Mouse (Mus musculus): ENCODE measurements at regions not wholly inside any gene's neighbourhood (a gene's known extent, or its start where the extent isn't known, plus 50 kb on each side); places are given as distances from the start of the nearest gene placed in this dataset.
A peak's percentile ranks its signal among the peaks of the same experiment; 100 is the strongest.

- Histone ChIP-seq H3K4me2 (ENCODE audit: low read length) (no peak overlapping the region), H3K27me3 (ENCODE audit: control insufficient read depth, insufficient read depth, low read length) (no peaks in the 10 kb centered on the region), H3K4me1 (ENCODE audit: control insufficient read depth in 2 of 2, insufficient read depth in 2 of 2, low read length in 2 of 2) (no peaks in the 10 kb centered on the region), H3K27ac (replicated peaks in 1 of 2; ENCODE audit: control insufficient read depth in 1 of 2, insufficient read depth in 1 of 2, low read depth in 2 of 2, low read length in 2 of 2) (no peak overlapping the region), H3K4me3 (ENCODE audit: control insufficient read depth in 1 of 2, insufficient read depth in 1 of 2, low read depth in 1 of 2, low read length in 2 of 2) (no peak overlapping the region), H3K9me3 (ENCODE audit: control insufficient read depth, low read length) (no peaks in the 10 kb centered on the region), H3K36me3 (ENCODE audit: control insufficient read depth, insufficient read depth, low read length) (no peaks in the 10 kb centered on the region), H3K9ac (ENCODE audit: low read length) (no peak overlapping the region)
- no peak for ATAC-seq (ENCODE audit: insufficient number of reproducible peaks, insufficient read depth, low FRiP score, low read depth)
- WGBS, result 73% methylated on average over 3 of the region's 3 CpGs
These were observed 347.3 kb downstream of the Zfp352 start for GRCm38 (mm10) chr4:90565909-90566308.

DNA sequence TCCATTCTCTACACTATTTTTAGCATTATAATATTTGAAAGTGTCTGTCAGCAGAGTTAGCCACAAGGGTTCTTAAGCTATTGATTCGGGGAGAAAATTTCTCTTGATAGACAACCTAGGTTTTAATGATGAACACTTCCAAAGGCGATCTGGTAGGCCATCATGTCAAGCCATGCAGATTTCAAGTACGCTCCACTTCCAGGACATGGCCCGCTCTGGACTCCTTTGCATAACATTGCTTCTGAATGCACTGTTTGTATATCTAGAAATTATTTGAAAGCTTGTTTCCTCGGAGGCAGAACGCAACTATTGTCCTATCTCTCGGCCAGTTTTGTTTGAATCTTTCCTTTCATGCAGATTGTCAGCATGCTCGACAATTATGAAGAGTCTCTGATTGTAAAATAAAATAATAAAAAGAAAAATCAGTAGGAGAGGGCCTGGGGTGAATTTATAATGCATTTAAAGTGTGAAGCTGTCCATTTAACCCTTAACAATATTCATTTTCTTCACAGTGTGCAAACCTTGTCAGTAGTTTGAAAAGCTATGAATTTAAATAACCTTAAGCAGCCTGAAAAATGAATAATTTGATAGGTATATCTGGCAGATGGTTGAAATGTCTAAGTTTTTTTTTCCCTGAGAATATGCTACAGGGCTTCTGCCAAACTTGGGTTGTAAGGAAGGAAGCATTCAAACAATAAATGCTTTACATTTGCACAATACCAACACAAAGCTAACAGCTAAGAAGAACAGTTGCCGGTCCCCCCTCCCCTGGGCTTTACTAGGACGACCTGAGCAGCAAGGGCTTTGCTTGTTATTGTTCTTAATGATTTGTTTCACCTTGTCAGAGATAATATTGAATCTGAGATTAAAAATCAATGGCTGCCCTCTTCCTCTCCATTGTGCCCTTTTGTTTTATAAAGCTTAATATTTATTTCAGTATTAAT, 357.8 kb downstream of the Zfp352 start:
- Histone ChIP-seq H3K4me3 (ENCODE audit: control insufficient read depth in 1 of 2, insufficient read depth in 1 of 2, low read depth in 1 of 2, low read length in 2 of 2) (no peak overlapping the region), H3K4me2 (ENCODE audit: low read length) (no peak overlapping the region), H3K4me1 (ENCODE audit: control insufficient read depth in 2 of 2, insufficient read depth in 2 of 2, low read length in 2 of 2) (no peaks in the 10 kb centered on the region), H3K36me3 (ENCODE audit: control insufficient read depth, insufficient read depth, low read length) (no peaks in the 10 kb centered on the region), H3K9me3 (ENCODE audit: control insufficient read depth, low read length) (no peaks in the 10 kb centered on the region), H3K9ac (ENCODE audit: low read length) (no peak overlapping the region), H3K27me3 (ENCODE audit: control insufficient read depth, insufficient read depth, low read length) (no peaks in the 10 kb centered on the region), H3K27ac (replicated peaks in 1 of 2; ENCODE audit: control insufficient read depth in 1 of 2, insufficient read depth in 1 of 2, low read depth in 2 of 2, low read length in 2 of 2) (no peak overlapping the region)
- no peak for ATAC-seq (ENCODE audit: insufficient number of reproducible peaks, insufficient read depth, low FRiP score, low read depth)
- 73% methylated on average over 10 of the region's 10 CpGs for WGBS

DNA sequence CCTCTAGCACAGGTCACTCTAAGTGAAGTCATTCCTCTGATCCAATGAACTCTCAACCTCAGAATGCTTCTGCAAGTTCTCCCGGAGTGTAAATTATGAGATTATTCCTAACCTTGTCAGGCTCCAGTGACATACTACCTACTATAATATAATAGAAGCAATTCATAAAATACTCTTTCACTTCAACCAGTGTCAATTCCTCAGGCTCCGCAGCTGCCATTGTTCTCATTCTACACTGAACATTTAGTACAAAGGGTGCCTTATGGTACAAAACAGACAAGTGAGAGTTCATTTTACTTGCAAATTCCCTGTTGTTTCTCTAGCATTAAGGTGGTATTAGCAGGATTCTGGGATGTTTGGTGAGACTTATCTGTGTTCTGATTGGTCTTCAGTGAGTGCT, 379.7 kb downstream of the Zfp352 start:
- WGBS, result 86% methylated on average over 2 of the region's 2 CpGs

DNA sequence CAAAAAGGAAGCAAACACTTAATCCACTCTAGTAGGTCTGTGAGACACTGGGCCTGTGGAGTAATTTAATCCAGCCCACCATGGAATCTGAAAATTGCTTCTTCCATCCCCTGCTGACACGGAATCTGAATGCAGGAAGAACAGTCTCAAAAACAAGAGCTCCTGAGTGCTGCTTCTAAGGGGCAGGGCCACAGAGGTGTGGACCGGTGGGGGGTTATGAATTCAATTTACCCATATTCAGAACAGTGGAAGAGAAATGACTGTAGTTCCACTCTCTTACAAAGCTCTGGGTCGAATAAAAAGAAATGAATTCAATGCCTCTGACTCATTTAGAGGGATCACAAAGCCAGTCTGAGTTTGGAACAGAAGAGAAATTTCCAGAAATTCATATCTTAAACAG, 390.3 kb downstream of the Zfp352 start:
- H3K27me3 ChIP-seq (ENCODE audit: control insufficient read depth, insufficient read depth, low read length), result no peaks in the 10 kb centered on the region
- 25% methylated on average over 3 of the region's 3 CpGs for WGBS

More for the DNA sequence above, 379.7 kb downstream of the Zfp352 start:
- H3K4me2 ChIP-seq (ENCODE audit: low read length), result no peak overlapping the region
- H3K9me3 ChIP-seq (ENCODE audit: control insufficient read depth, low read length), result no peaks in the 10 kb centered on the region
- ATAC-seq (ENCODE audit: insufficient number of reproducible peaks, insufficient read depth, low FRiP score, low read depth), result no peak
- H3K27me3 ChIP-seq (ENCODE audit: control insufficient read depth, insufficient read depth, low read length), result no peaks in the 10 kb centered on the region
- H3K4me1 ChIP-seq (ENCODE audit: control insufficient read depth in 2 of 2, insufficient read depth in 2 of 2, low read length in 2 of 2), result no peaks in the 10 kb centered on the region
- H3K9ac ChIP-seq (ENCODE audit: low read length), result no peak overlapping the region
- H3K36me3 ChIP-seq (ENCODE audit: control insufficient read depth, insufficient read depth, low read length), result no peaks in the 10 kb centered on the region
- H3K4me3 ChIP-seq (ENCODE audit: control insufficient read depth in 1 of 2, insufficient read depth in 1 of 2, low read depth in 1 of 2, low read length in 2 of 2), result no peak overlapping the region
- H3K27ac ChIP-seq (replicated peaks in 1 of 2; ENCODE audit: control insufficient read depth in 1 of 2, insufficient read depth in 1 of 2, low read depth in 2 of 2, low read length in 2 of 2), result no peak overlapping the region

DNA sequence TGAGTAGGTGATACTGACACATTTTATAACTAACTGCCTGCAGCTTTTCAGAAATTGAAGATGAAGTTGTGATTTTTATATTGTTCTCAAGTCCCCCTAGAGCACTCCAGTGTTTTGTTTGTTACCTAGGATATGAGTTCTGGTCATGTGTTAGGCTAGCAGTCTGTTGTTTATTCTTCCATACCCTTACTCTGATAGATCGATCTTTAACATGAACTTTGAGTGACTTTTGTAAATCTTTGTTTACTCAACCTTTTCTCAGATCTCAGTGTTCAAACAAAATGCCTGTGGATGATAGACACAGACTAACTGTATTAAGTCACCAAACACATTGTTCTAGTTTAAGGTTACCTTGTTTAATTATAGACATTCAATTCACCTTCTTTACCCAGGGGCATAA, 409.3 kb downstream of the Zfp352 start:
- Histone ChIP-seq H3K4me1 (ENCODE audit: control insufficient read depth in 2 of 2, insufficient read depth in 2 of 2, low read length in 2 of 2) (no peaks in the 10 kb centered on the region), H3K27ac (replicated peaks in 1 of 2; ENCODE audit: control insufficient read depth in 1 of 2, insufficient read depth in 1 of 2, low read depth in 2 of 2, low read length in 2 of 2) (no peak overlapping the region), H3K9me3 (ENCODE audit: control insufficient read depth, low read length) (no peaks in the 10 kb centered on the region), H3K4me2 (ENCODE audit: low read length) (no peak overlapping the region), H3K27me3 (ENCODE audit: control insufficient read depth, insufficient read depth, low read length) (no peaks in the 10 kb centered on the region), H3K4me3 (ENCODE audit: control insufficient read depth in 1 of 2, insufficient read depth in 1 of 2, low read depth in 1 of 2, low read length in 2 of 2) (no peak overlapping the region), H3K36me3 (ENCODE audit: control insufficient read depth, insufficient read depth, low read length) (no peaks in the 10 kb centered on the region), H3K9ac (ENCODE audit: low read length) (no peak overlapping the region)
- 68% methylated on average over 1 of the region's 1 CpGs for WGBS
- no peak for ATAC-seq (ENCODE audit: insufficient number of reproducible peaks, insufficient read depth, low FRiP score, low read depth)

More for the DNA sequence above, 390.3 kb downstream of the Zfp352 start:
- no peak overlapping the region for H3K27ac ChIP-seq (replicated peaks in 1 of 2; ENCODE audit: control insufficient read depth in 1 of 2, insufficient read depth in 1 of 2, low read depth in 2 of 2, low read length in 2 of 2)
- H3K4me2 ChIP-seq (ENCODE audit: low read length), result no peak overlapping the region
- H3K9ac ChIP-seq (ENCODE audit: low read length), result no peak overlapping the region
- no peaks in the 10 kb centered on the region for H3K36me3 ChIP-seq (ENCODE audit: control insufficient read depth, insufficient read depth, low read length)
- H3K4me1 ChIP-seq (ENCODE audit: control insufficient read depth in 2 of 2, insufficient read depth in 2 of 2, low read length in 2 of 2), result no peaks in the 10 kb centered on the region
- no peaks in the 10 kb centered on the region for H3K9me3 ChIP-seq (ENCODE audit: control insufficient read depth, low read length)
- ATAC-seq (ENCODE audit: insufficient number of reproducible peaks, insufficient read depth, low FRiP score, low read depth), result no peak
- H3K4me3 ChIP-seq (ENCODE audit: control insufficient read depth in 1 of 2, insufficient read depth in 1 of 2, low read depth in 1 of 2, low read length in 2 of 2), result no peak overlapping the region

DNA sequence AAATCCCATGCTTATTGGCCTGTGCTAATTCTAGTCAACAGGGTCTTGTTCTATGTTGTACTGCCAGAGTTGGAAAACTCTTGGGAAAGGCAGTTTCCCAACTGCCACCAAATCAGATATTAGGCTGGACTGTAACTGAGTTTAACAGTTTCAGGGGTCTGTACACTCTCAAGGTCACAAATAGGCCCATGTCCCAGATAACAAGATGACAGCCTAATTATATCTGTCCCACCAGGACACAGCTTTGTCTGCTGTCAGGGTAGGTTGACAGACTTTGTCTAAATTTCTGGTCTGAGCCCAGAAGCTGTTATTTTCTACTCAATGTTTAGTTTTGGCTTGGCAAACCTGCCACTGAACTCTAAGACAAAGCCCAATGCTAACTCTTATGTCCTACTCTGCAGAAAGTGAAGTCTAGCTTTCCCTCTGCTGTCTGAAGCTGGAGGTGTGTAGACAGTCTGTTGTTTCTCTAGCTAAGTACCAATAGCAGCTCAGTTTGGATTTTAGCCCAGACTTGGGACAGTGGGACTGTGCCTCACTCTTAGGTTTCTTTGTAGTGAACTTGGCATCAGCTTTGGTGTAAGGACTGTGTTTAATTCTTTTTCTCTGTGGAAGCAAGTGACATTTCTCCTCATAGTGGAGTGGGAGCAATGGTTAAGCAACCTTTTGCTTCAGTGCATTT, 453.8 kb downstream of the Zfp352 start:
- H3K4me1 ChIP-seq (ENCODE audit: control insufficient read depth in 2 of 2, insufficient read depth in 2 of 2, low read length in 2 of 2), result no peaks in the 10 kb centered on the region
- H3K27ac ChIP-seq (replicated peaks in 1 of 2; ENCODE audit: control insufficient read depth in 1 of 2, insufficient read depth in 1 of 2, low read depth in 2 of 2, low read length in 2 of 2), result 0 out of 4 replicates have a peak overlapping the region, but pooled peaks of 1 of the 2 experiments have one; percentile 35
- H3K27me3 ChIP-seq (ENCODE audit: control insufficient read depth, insufficient read depth, low read length), result no peaks in the 10 kb centered on the region
- ATAC-seq (ENCODE audit: insufficient number of reproducible peaks, insufficient read depth, low FRiP score, low read depth), result no peak
- no peaks in the 10 kb centered on the region for H3K36me3 ChIP-seq (ENCODE audit: control insufficient read depth, insufficient read depth, low read length)
- H3K9ac ChIP-seq (ENCODE audit: low read length), result no peak overlapping the region
- no peak overlapping the region for H3K4me2 ChIP-seq (ENCODE audit: low read length)
- no peak overlapping the region for H3K4me3 ChIP-seq (ENCODE audit: control insufficient read depth in 1 of 2, insufficient read depth in 1 of 2, low read depth in 1 of 2, low read length in 2 of 2)
- H3K9me3 ChIP-seq (ENCODE audit: control insufficient read depth, low read length), result no peaks in the 10 kb centered on the region

DNA sequence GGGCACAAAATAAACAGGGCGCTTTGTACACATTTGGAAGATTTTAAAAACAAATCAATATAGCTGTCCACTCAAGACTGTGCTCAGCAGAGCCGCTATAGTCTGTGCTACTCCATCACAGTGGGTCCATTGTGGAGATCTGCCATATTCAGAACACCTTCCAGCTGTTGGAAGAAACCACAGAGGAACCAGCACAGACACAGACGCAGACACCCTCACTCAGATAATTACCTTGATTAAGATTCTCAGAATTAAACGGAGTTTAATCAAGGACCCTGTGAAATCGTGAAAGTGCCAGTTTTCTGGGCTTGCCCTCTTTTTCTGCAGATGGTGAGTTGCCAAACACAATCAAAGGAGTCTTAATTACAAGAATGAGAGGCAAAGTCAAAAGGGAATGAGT, 478.3 kb downstream of the Zfp352 start:
- Histone ChIP-seq H3K4me1 (ENCODE audit: control insufficient read depth in 2 of 2, insufficient read depth in 2 of 2, low read length in 2 of 2) (no peaks in the 10 kb centered on the region), H3K4me3 (ENCODE audit: control insufficient read depth in 1 of 2, insufficient read depth in 1 of 2, low read depth in 1 of 2, low read length in 2 of 2) (no peak overlapping the region), H3K27me3 (ENCODE audit: control insufficient read depth, insufficient read depth, low read length) (no peaks in the 10 kb centered on the region), H3K27ac (replicated peaks in 1 of 2; ENCODE audit: control insufficient read depth in 1 of 2, insufficient read depth in 1 of 2, low read depth in 2 of 2, low read length in 2 of 2) (no peak overlapping the region), H3K4me2 (ENCODE audit: low read length) (no peak overlapping the region), H3K9me3 (ENCODE audit: control insufficient read depth, low read length) (no peaks in the 10 kb centered on the region), H3K9ac (ENCODE audit: low read length) (no peak overlapping the region), H3K36me3 (ENCODE audit: control insufficient read depth, insufficient read depth, low read length) (no peaks in the 10 kb centered on the region)
- 75% methylated on average over 5 of the region's 5 CpGs for WGBS
- ATAC-seq (ENCODE audit: insufficient number of reproducible peaks, insufficient read depth, low FRiP score, low read depth), result no peak
